Mouse (Mus musculus) heart, postnatal 0 days (tissue): ENCODE data around the gene Vmn2r18. TPM values are rescaled to one million over a fixed set of nuclear protein-coding genes. Genes with fewer than 3 reads are reported as not detected.

Experiments used
- ATAC-seq: fragments of 200-750 bp; cut with Nextera tagmentation; 2 replicates; pipeline ENCODE4 v1.8.0; 2017; ENCODE audit warnings: low read depth, moderate number of reproducible peaks, moderate library complexity; ENCODE audit not compliant: insufficient read depth
- DNase-seq: peaks from one replicate; pipeline ENCODE4 v3.0.0-alpha.2; 2016; ENCODE audit warnings: low spot score
- H3K27ac ChIP-seq: fragments of 300-500 bp; sonication (generic); 2 replicates; pipeline ENCODE4 v1.5.1; 2014; ENCODE audit warnings: low read depth, mild to moderate bottlenecking
- H3K27me3 ChIP-seq: fragments of 300-500 bp; sonication (generic); 2 replicates; pipeline ENCODE4 v1.6.1; 2014; ENCODE audit warnings: low read length, mixed read lengths; ENCODE audit not compliant: control insufficient read depth, insufficient read depth
- H3K36me3 ChIP-seq: fragments of 300-500 bp; sonication (generic); replicated peaks from 2 replicates; pipeline ENCODE4 v1.6.1; 2014; ENCODE audit warnings: low read length, mixed read lengths; ENCODE audit not compliant: control insufficient read depth, insufficient read depth
- H3K4me1 ChIP-seq: fragments of 300-500 bp; sonication (generic); 2 replicates; pipeline ENCODE4 v1.6.1; 2014; ENCODE audit warnings: antibody characterized with exemption; ENCODE audit not compliant: control insufficient read depth, insufficient read depth
- H3K4me2 ChIP-seq: fragments of 300-500 bp; sonication (generic); 2 replicates; pipeline ENCODE4 v1.6.1; 2014; ENCODE audit warnings: low read depth, mild to moderate bottlenecking, low read length, moderate library complexity
- H3K4me3 ChIP-seq: fragments of 300-500 bp; sonication (generic); 2 replicates; pipeline ENCODE4 v1.5.1; 2014; ENCODE audit warnings: low read depth, low read length
- H3K9ac ChIP-seq: fragments of 300-500 bp; sonication (generic); replicated peaks from 2 replicates; pipeline ENCODE4 v1.6.1; 2014; ENCODE audit warnings: low read depth, low read length, mixed read lengths
- H3K9me3 ChIP-seq: fragments of 300-500 bp; sonication (generic); replicated peaks from 2 replicates; pipeline ENCODE4 v1.6.1; 2016; ENCODE audit warnings: low read length; ENCODE audit not compliant: control insufficient read depth
- CTCF ChIP-seq: IDR thresholded peaks from 2 replicates; pipeline ENCODE4 v1.5.1; 2016; ENCODE audit warnings: antibody characterized with exemption, control low read depth, low read depth
- EP300 ChIP-seq: IDR thresholded peaks from 2 replicates; pipeline ENCODE4 v1.6.1; 2016; ENCODE audit warnings: antibody characterized with exemption, low read depth
- WGBS: fragments of 180-500 bp; shearing (Covaris S2); extraction: QIAGEN DNeasy Blood & Tissue Kit; methylation state at CpG from one replicate; pipeline ENCODE4 v1.1.7; 2014; 5-methylcytosine and 5-hydroxymethylcytosine counted together
- polyA plus RNA-seq: library from polyadenylated mRNA; unstranded; fragments of >200 nt; fragmentation: Nextera tagmentation; extraction: Ambion mirVana; gene quantifications from 2 replicates; pipeline ENCODE4 v1.2.1, GENCODE M21; 2015
- total RNA-seq: library from RNA; depleted of rRNA; stranded (reverse); fragments of >200 nt; gene quantifications from 2 replicates; pipeline ENCODE4 v1.2.3, GENCODE M21; 2014; ENCODE audit warnings: low replicate concordance; rRNA removed

Gene Vmn2r18
- total and polyA plus RNA-seq, 2 experiments from 2014 or later: not detected

GRCm38 (mm10) chr5:151601696-151602095, 4.1 kb downstream of the Vmn2r18 start:
- DNase-seq: no peak
- H3K9me3 ChIP-seq: no peaks in the 10 kb centered on the region
- no peak overlapping the region for H3K9ac ChIP-seq
- H3K27me3 ChIP-seq: no peaks in the 10 kb centered on the region
- H3K4me1 ChIP-seq: no peaks in the 10 kb centered on the region
- H3K36me3 ChIP-seq: no peaks in the 10 kb centered on the region
- no peak for ATAC-seq
- TF ChIP-seq CTCF (no peak), EP300 (no peak)
- H3K27ac ChIP-seq: no peak overlapping the region
- WGBS: 33% methylated on average over 1 of the region's 1 CpGs
- H3K4me3 ChIP-seq: no peak overlapping the region
- H3K4me2 ChIP-seq: no peak overlapping the region

Other genes with a start within 250 kb of the Vmn2r18 start
- gene Gm42906, start 177.9 kb downstream of the Vmn2r18 start, total RNA-seq: not detected in 2 replicates
- not detected in 2 replicates for gene Gm42906, start 177.9 kb downstream of the Vmn2r18 start, polyA plus RNA-seq
- gene Rfc3, start 45.2 kb upstream of the Vmn2r18 start, total RNA-seq: 12.9 and 20.6 TPM in 2 replicates
- gene Rfc3, start 45.2 kb upstream of the Vmn2r18 start, polyA plus RNA-seq: 24.6 and 25.1 TPM in 2 replicates